Mouse (Mus musculus) bone marrow, adult 2 months (tissue): ENCODE measurements around the gene Eif4a3. TPM values are rescaled to one million over a fixed set of nuclear protein-coding genes. Genes with fewer than 3 reads are reported as not detected.
A peak's percentile ranks its signal among the peaks of the same experiment; 100 is the strongest.
"Not testable (repeated sequence)": the region's sequence is repeated elsewhere in the genome, so short reads cannot be mapped to it uniquely, and the experiment has no call there.

Experiments used
- H3K27ac ChIP-seq: fragments of 200-500 bp; 2 replicates; pipeline ENCODE4 v1.5.1; 2012; ENCODE audit warnings: low read depth, mild to moderate bottlenecking, control low read depth, inconsistent platforms, low read length; ENCODE audit not compliant: control insufficient read depth, poor library complexity, insufficient read depth
- H3K4me1 ChIP-seq: fragments of 200-500 bp; 2 replicates; pipeline ENCODE4 v1.6.1; 2011; ENCODE audit warnings: low read length; ENCODE audit not compliant: control insufficient read depth, insufficient read depth
- H3K4me3 ChIP-seq: fragments of 200-500 bp; replicated peaks from 2 replicates; pipeline ENCODE3; 2011; ENCODE audit warnings: mild to moderate bottlenecking, low read depth, low read length, control low read depth; ENCODE audit not compliant: control insufficient read depth
- CTCF ChIP-seq: fragments of 200-500 bp; IDR thresholded peaks from 2 replicates; pipeline ENCODE4 v1.5.1; 2011; ENCODE audit warnings: low read length, control low read depth; ENCODE audit not compliant: control insufficient read depth, insufficient read depth
- POLR2A ChIP-seq: fragments of 200-500 bp; IDR thresholded peaks from 2 replicates; pipeline ENCODE4 v1.6.1; 2011; ENCODE audit warnings: low read depth, mild to moderate bottlenecking, control low read depth, low read length, borderline replicate concordance; ENCODE audit not compliant: control insufficient read depth
- WGBS: fragments of 180-500 bp; shearing (Covaris S2); methylation state at CpG from one replicate; pipeline ENCODE4 v1.1.7; 2018; 5-methylcytosine and 5-hydroxymethylcytosine counted together
- polyA plus RNA-seq: library from polyadenylated mRNA; stranded (reverse); fragments of >200 nt; gene quantifications from 2 replicates; pipeline ENCODE4 v1.2.4, GENCODE M21; 2011; ENCODE audit warnings: low replicate concordance; ENCODE audit not compliant: missing spikeins, insufficient read depth, insufficient read length

The Eif4a3 gene
- polyA plus RNA-seq, 1 experiment: 144 TPM

DNA sequence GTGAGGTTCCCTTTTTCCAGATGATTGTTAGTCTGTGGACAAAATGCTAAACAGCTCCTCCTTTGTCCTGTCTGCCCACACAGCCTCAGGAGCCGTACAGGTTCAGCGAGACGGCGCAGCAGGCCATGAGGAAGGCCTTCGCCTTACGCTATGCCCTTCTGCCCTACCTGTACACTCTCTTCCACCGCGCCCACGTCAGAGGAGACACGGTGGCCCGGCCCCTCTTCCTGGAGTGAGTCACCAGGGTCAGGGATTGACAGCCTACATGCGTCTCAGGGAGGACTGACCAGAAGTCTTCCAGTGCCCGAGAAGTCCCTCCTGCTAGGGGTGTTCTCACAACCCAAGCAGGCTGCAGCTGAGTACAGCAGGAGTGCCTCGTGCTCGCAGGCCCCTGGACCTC lies 18.9 kb downstream of the Eif4a3 start:
- WGBS: 87% methylated on average over 15 of the region's 15 CpGs
- Histone ChIP-seq H3K4me3 (no peak overlapping the region), H3K4me1 (no peaks in the 10 kb centered on the region), H3K27ac (no peak overlapping the region)
- TF ChIP-seq POLR2A (no peak), CTCF (no peak)

DNA sequence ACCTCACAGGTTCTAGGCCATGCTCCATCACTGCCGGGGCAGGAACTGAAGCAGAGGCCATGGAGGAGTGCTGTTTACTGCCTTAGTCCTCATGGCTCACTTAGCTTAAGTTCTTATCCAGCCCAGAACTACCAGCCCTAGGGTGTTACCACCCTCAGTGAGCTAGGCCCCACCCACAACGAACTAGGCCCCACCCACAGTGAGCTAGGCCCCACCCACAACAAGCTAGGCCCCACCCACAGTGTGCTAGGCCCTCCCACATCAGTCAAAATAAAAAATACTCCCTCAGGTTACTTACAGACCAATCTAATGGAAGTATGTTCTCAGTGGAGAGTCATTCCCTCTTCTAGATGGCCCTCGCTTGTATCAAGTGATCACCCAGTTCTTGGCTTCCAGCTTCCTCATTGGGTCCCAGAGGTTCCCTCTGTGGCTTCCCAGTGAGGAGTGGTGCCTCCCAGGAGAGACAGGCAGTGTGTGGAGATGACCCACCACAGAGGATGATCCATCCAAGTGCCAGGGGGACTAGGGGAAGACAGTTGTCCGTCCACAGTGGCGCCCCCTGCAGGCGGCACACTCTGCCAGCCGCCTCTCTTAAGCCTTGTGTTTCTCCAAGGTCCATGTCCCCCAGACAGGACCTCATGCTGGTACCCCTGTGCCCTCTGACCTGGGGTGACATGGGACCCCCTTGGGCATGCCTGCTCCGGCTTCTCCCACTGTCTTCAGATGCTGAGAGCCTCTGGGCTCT lies 26.5 kb downstream of the Eif4a3 start:
- Histone ChIP-seq H3K27ac (no peak overlapping the region), H3K4me3 (no peak overlapping the region), H3K4me1 (no peaks in the 10 kb centered on the region)
- TF ChIP-seq CTCF (peak; percentile 38; the same call in 1 of the 2 replicates), POLR2A (no peak)
- 85% methylated on average over 8 of the region's 8 CpGs for WGBS

DNA sequence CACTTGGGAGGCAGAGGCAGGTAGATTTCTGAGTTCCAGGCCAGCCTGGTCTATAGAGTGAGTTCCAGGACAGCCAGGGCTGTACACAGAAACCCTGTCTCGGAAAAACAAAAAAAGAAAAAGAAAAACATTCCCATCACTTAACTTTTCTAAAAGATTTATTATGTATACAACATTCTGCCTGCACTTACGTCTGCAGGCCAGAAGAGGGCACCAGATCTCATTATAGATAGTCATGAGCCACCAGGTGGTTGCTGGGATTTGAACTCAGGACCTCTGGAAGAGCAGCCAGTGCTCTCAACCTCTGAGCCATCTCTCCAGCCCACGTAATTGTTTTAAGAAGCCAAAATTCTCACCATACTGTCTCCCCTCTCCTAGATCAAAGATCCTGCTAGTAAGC lies 27.4 kb downstream of the Eif4a3 start:
- WGBS: 57% methylated on average over 3 of the region's 3 CpGs
- H3K27ac ChIP-seq, H3K4me3 ChIP-seq, H3K4me1 ChIP-seq: not testable (repeated sequence)
- TF ChIP-seq CTCF: 0 out of 2 replicates have a peak, but pooled peaks have one; percentile 3

DNA sequence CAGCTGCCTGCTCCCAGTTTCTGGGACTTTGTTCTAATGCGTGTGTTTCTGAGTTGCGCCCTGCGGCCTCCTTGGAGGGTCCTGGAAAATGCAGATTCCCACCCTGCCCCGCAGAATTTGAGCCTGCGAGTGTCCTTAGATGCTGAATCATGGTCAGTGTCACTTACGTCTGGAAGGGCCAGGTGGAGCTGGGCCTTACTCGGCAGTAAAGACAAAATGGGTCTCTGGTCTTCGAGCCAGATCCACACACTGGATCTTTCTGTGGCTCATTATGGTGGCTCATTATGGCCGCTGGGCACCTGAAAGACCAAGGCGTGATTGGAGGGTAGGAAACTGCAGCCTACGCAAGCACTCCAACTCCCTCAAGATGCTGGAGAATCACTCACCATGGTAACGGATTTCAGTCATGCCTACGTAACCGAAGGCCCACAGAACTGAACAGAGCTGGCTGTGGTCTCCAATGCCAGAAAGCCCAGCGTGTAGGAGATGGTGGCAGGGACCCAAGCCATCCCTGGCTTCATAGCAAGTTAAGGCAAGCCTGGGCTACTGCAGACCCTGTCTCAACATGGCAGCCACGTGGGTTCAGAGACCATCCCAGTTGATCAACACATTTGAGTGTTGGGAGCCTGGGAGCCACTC lies 31.2 kb downstream of the Eif4a3 start:
- H3K4me3 ChIP-seq: no peak overlapping the region
- H3K27ac ChIP-seq: no peak overlapping the region
- 73% methylated on average over 16 of the region's 16 CpGs for WGBS
- H3K4me1 ChIP-seq: peaks cover 2% of the 10 kb centered on the region; the same call in 1 of the 2 replicates
- TF ChIP-seq POLR2A (no peak), CTCF (no peak)

DNA sequence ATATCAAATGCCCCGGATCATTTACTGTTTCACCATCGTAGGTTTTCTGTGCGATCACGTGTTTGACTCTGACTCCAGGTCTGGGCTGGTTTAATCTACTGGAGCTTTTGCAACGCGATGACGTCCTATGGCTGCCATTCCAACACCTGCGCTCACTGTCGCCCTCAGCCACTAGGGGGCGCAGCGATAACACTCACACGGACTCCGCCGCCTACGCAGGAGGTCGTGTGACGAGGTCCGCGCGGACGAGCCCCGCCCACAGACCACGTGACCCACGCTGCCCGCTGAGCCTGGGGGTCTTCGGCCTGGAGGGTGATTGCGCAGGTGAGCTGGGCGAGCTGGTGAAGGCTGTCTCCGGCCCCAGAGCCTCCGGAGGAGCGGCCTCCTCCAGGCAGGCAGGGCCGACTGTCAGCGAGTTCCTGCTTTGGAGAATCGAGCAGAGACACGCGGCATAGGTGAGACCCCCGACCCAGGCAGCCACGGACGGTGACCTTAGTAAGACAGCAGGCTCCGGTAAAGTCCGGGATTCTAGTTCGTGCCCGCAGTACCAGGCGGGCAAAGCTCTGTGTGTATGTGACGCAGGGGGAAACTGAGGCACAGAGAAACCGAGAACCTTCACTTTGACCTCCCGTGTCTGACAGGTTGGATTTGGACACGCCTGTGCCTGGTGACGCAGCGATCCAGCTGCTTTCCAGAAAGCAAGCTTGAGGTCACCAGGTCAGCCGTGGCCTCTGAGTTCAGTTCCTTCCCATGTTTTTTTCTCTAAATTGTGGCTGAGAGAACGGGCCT lies 31.9 kb downstream of the Eif4a3 start, which contains the start of gene Gaa:
Gaa (plus strand) TSS at position 120 of the 789 bp plus-strand sequence.
- Histone ChIP-seq H3K4me3 (peak within 1 kb of the TSS; percentile 95), H3K4me1 (peaks cover 2% of the 10 kb centered on the region; the same call in 1 of the 2 replicates), H3K27ac (peak within 1 kb of the TSS; percentile 46; the same call in 1 of the 2 replicates)
- TF ChIP-seq POLR2A: peak; percentile 57; the same call in 1 of the 2 replicates
- TF ChIP-seq CTCF: peak; percentile 100
- 2% methylated on average over 52 of the region's 52 CpGs for WGBS

DNA sequence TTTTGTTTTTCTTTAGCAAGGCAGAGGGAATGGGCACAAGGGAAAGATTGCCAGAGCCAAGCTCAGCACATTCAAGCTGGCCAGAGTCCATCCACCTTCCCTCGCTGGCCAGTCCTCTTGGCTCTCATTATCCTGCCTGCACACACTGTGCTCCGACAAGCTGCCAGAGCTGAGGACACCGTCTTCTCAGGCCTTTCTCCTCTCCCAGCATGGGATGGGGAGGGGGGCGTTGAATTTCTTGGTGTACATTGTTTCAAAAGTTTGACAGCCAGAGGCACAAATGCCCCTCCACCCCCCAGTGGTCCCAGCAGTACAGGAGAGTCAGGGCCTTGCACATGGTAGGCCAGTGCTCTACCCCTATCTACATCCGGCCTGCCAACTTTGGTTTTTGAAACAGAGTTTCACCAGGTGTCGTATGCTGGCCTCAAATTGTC lies 32.6 kb downstream of the Eif4a3 start:
- 57% methylated on average over 6 of the region's 6 CpGs for whole genome bisulfite sequencing
- no peak for TF ChIP-seq POLR2A
- no peak for TF ChIP-seq CTCF
- Histone ChIP-seq H3K4me1 (peaks cover 2% of the 10 kb centered on the region; the same call in 1 of the 2 replicates), H3K4me3 (no peak overlapping the region), H3K27ac (no peak overlapping the region)

DNA sequence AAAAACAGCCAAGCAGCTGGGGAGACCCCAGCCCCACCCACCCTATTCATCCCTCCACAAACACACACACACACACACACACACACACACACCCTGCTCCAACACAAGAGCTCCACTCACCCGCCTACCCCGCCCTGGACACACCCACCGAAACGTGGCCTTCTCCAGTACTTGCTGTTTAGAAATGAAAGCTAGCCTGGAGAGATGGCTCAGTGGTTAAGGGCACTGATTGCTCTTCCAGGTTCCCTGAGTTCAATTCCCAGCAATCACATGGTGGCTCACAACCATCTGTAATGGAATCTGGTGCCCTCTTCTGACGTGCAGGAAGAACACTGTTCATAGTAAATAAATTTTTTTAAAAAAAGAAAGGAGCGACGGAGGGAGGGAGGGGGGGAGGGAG lies 34.1 kb downstream of the Eif4a3 start:
- no peak overlapping the region for H3K4me3 ChIP-seq
- TF ChIP-seq CTCF (no peak), POLR2A (no peak)
- peaks cover 2% of the 10 kb centered on the region; the same call in 1 of the 2 replicates for H3K4me1 ChIP-seq
- no peak overlapping the region for H3K27ac ChIP-seq
- 71% methylated on average over 7 of the region's 7 CpGs for WGBS

DNA sequence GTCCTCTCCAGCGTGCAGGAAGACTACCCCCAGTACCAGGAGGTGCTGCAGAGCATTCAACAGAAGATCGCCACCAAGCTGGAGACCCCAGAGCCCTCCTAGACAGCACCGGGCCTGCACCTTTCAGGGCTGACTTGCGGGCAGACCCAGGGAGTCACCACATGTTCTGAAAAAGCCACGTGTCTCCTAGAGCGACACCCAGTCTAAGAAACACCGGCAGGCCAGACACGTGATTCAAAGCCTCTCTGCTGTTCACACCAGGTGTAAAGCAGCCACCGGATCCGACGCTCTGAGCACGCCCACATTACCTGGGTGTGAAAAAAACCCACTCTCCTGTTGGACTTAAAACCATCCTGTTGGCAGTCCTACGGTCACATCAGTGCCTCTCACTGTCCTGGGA lies 35.5 kb downstream of the Eif4a3 start:
- TF ChIP-seq POLR2A: no peak
- TF ChIP-seq CTCF: no peak
- Histone ChIP-seq H3K27ac (no peak overlapping the region), H3K4me1 (peaks cover 2% of the 10 kb centered on the region; the same call in 1 of the 2 replicates), H3K4me3 (no peak overlapping the region)
- 88% methylated on average over 13 of the region's 13 CpGs for WGBS
